In genomic region chr11:99041841-99042780, GRCm38 (mm10) we compare ENCODE assay signal across 8 mouse cellular contexts. TPM values are rescaled to one million over a fixed set of nuclear protein-coding genes. Genes with fewer than 3 reads are reported as not detected.
DNase-seq lines count a peak whose midpoint lies in the region; ATAC-seq and TF ChIP-seq lines count a peak whose summit lies in the region.

No protein-coding gene starts in this region.

- DNase-seq in testis, postnatal 14 days (ENCODE audit: low spot score), result no peak
- DNase-seq in adrenal gland, adult 2 months, result no peak
- DNase-seq in layer of hippocampus, adult 9-10 months (ENCODE audit: low spot score), result no peak
- DNase-seq in spleen, adult 12 weeks (ENCODE audit: low spot score), result no peak
- DNase-seq in urinary bladder, postnatal 10 days (ENCODE audit: low spot score), result no peak

- TF ChIP-seq POLR2A in testis, adult 2 months (IDR thresholded peaks at IDR 0.05; ENCODE audit: control insufficient read depth, low read depth, low read length), result no peak

- WGBS in heart, embryonic 15.5 days, result 34% methylated on average over 16 of the region's 16 CpGs
- 4% methylated on average over 16 of the region's 16 CpGs for WGBS in liver, embryonic 16.5 days (ENCODE audit: insufficient replicate concordance)

- peak overlapping the region; percentile 85 for H3K4me3 ChIP-seq in testis, adult 2 months (ENCODE audit: control insufficient read depth, low read depth, low read length)
- peak overlapping the region; percentile 63 for H3K4me3 ChIP-seq in heart, embryonic 15.5 days
- peak overlapping the region; percentile 59 for H3K4me3 ChIP-seq in liver, embryonic 16.5 days (ENCODE audit: low read depth, low read length)

- peak overlapping the region; percentile 90 for H3K4me2 ChIP-seq in heart, embryonic 15.5 days
- H3K4me2 ChIP-seq in liver, embryonic 16.5 days (ENCODE audit: low read depth, low read length), result peak overlapping the region; percentile 66

- ATAC-seq in heart, embryonic 15.5 days (replicated peaks; ENCODE audit: insufficient number of reproducible peaks, insufficient read depth, low FRiP score, low read depth), result no peak
- ATAC-seq in liver, embryonic 16.5 days (ENCODE audit: low read depth), result no peak

- H3K27me3 ChIP-seq in testis, adult 2 months (ENCODE audit: control insufficient read depth, insufficient read depth, low read length), result no peaks in the 10 kb centered on the region
- no peaks in the 10 kb centered on the region for H3K27me3 ChIP-seq in heart, embryonic 15.5 days
- H3K27me3 ChIP-seq in liver, embryonic 16.5 days (ENCODE audit: control insufficient read depth, insufficient read depth, low read depth, low read length), result peaks cover 43% of the 10 kb centered on the region

- no peaks in the 10 kb centered on the region for H3K36me3 ChIP-seq in testis, adult 2 months (ENCODE audit: control insufficient read depth, insufficient read depth, low read length)
- no peaks in the 10 kb centered on the region for H3K36me3 ChIP-seq in heart, embryonic 15.5 days
- H3K36me3 ChIP-seq in liver, embryonic 16.5 days (ENCODE audit: control insufficient read depth, insufficient read depth), result no peaks in the 10 kb centered on the region

- H3K4me1 ChIP-seq in testis, adult 2 months (ENCODE audit: control insufficient read depth, insufficient read depth, low read length), result peaks cover 16% of the 10 kb centered on the region
- peaks cover 58% of the 10 kb centered on the region for H3K4me1 ChIP-seq in heart, embryonic 15.5 days (replicated peaks)
- peaks cover 6% of the 10 kb centered on the region for H3K4me1 ChIP-seq in liver, embryonic 16.5 days (ENCODE audit: control insufficient read depth, low read depth, low read length)

- H3K27ac ChIP-seq in testis, adult 2 months (ENCODE audit: control insufficient read depth, insufficient read depth, low read depth, low read length), result no peak overlapping the region; the same call in 1 of the 2 replicates
- H3K27ac ChIP-seq in heart, embryonic 15.5 days, result peak overlapping the region; percentile 89
- H3K27ac ChIP-seq in liver, embryonic 16.5 days (ENCODE audit: low read length), result peak overlapping the region; percentile 68

- H3K9me3 ChIP-seq in heart, embryonic 15.5 days (replicated peaks), result no peaks in the 10 kb centered on the region
- no peaks in the 10 kb centered on the region for H3K9me3 ChIP-seq in liver, embryonic 16.5 days (replicated peaks; ENCODE audit: control insufficient read depth, low read length)

- H3K9ac ChIP-seq in heart, embryonic 15.5 days, result peak overlapping the region; percentile 81
- peak overlapping the region; percentile 71 for H3K9ac ChIP-seq in liver, embryonic 16.5 days (ENCODE audit: low read depth, low read length)

- no peak for TF ChIP-seq CTCF in testis, adult 2 months (IDR thresholded peaks at IDR 0.05; ENCODE audit: control insufficient read depth, insufficient read depth, insufficient replicate concordance, low read depth, low read length)

RNA-seq across cellular contexts. Expression of gene Igfbp4, which starts 1.1 kb away (rescaled TPM):
- 19.0 and 21.4 TPM in 2 replicates for polyA plus RNA-seq in testis, adult 2 months (2012; rRNA removed)
- 344 and 469 TPM in 2 replicates for polyA plus RNA-seq in heart, embryonic 15.5 days (2015; fragmentation: Nextera tagmentation; extraction: Ambion mirVana)
- 277 and 302 TPM in 2 replicates for polyA plus RNA-seq in liver, embryonic 16.5 days (2015; fragmentation: Nextera tagmentation; extraction: Ambion mirVana)
- 100 to 1,000 TPM in 1 of 2 experiments, 10 to 100 TPM in 1; 93.9 to 147 TPM for total RNA-seq in adrenal gland, adult 2 months (2021)
- 144 and 247 TPM in 2 replicates for polyA plus RNA-seq in adrenal gland, adult 2 months (2012; rRNA removed)

RNA-seq across cellular contexts. Expression of gene Top2a, which starts 18.1 kb away (rescaled TPM):
- polyA plus RNA-seq in testis, adult 2 months (2012; rRNA removed), result 19.4 and 20.4 TPM in 2 replicates
- polyA plus RNA-seq in heart, embryonic 15.5 days (2015; fragmentation: Nextera tagmentation; extraction: Ambion mirVana), result 149 and 159 TPM in 2 replicates
- 189 and 201 TPM in 2 replicates for polyA plus RNA-seq in liver, embryonic 16.5 days (2015; fragmentation: Nextera tagmentation; extraction: Ambion mirVana)
- 1 to 10 TPM; 4.1 to 8.1 TPM for total RNA-seq in adrenal gland, adult 2 months (2021)
- polyA plus RNA-seq in adrenal gland, adult 2 months (2012; rRNA removed), result 0.28 and 0.29 TPM in 2 replicates

RNA-seq across cellular contexts. Expression of gene Tns4, which starts 47.0 kb away (rescaled TPM):
- polyA plus RNA-seq in testis, adult 2 months (2012; rRNA removed), result 2.0 and 3.3 TPM in 2 replicates
- 0.08 and 0.27 TPM in 2 replicates for polyA plus RNA-seq in heart, embryonic 15.5 days (2015; fragmentation: Nextera tagmentation; extraction: Ambion mirVana)
- polyA plus RNA-seq in liver, embryonic 16.5 days (2015; fragmentation: Nextera tagmentation; extraction: Ambion mirVana), result 0.19 and 0.21 TPM in 2 replicates
- under 1 TPM; 0.31 to 0.58 TPM for total RNA-seq in adrenal gland, adult 2 months (2021)
- 0.45 and 1.5 TPM in 2 replicates for polyA plus RNA-seq in adrenal gland, adult 2 months (2012; rRNA removed)

RNA-seq across cellular contexts. Expression of gene Gjd3, which starts 59.3 kb away (rescaled TPM):
- 13.6 and 23.8 TPM in 2 replicates for polyA plus RNA-seq in testis, adult 2 months (2012; rRNA removed)
- 3.6 and 4.4 TPM in 2 replicates for polyA plus RNA-seq in heart, embryonic 15.5 days (2015; fragmentation: Nextera tagmentation; extraction: Ambion mirVana)
- 0.15 TPM in 1 of 2 replicates, not detected in the other for polyA plus RNA-seq in liver, embryonic 16.5 days (2015; fragmentation: Nextera tagmentation; extraction: Ambion mirVana)
- not detected for total RNA-seq in adrenal gland, adult 2 months (2021)
- polyA plus RNA-seq in adrenal gland, adult 2 months (2012; rRNA removed), result 1.1 and 1.2 TPM in 2 replicates

Comparison
In these comparisons a context has a peak if more than half of its experiments do, and no peak if none do; other contexts are left out.
1. RNA of gene Top2a, which starts 18.1 kb away (polyA plus RNA-seq): 189 to 201 TPM in liver, embryonic 16.5 days, 149 to 159 TPM in heart, embryonic 15.5 days and 19.4 to 20.4 TPM in testis, adult 2 months; 0.28 to 0.29 TPM in adrenal gland, adult 2 months; every median in the first group is over 10 times any median in the second.
2. Peak in every context shown above with its lines, with median percentiles within 50 percentile points of each other: H3K4me3 ChIP-seq.